Mouse (Mus musculus): ENCODE data around the gene Nxpe4. TPM values are rescaled to one million over a fixed set of nuclear protein-coding genes. Genes with fewer than 3 reads are reported as not detected.

Nxpe4 gene
- total RNA-seq, 2 experiments from 2014 or later, result 3.0 to 3.1 TPM

DNA sequence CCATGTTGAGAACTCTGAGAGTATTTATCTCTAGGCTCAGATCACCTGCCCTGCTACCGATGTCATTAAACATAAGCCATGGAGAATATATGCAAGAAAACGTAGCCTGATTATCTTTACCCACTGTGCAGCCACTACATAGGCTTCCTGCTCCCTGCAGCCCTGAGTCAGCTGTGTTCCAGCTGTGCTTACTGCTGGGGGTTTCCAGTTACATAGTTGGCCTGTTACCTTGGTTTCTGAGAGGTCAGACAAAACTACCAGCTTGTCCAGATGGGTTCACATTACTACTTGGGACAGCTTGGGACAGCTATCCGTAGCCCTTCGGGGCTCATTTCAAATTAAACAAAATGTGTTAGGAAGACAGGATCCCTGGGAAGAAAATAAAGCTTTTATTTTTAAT, 192.3 kb downstream of the Nxpe4 start:
- TF ChIP-seq CTCF (IDR thresholded peaks at IDR 0.05), result no peak
- H3K27ac ChIP-seq, result peak overlapping the region; percentile 84
- intact Hi-C loops (cut with DNase I), result loop anchor here (1.0 to 5.0 kb wide), 2 partner anchors 42 to 88 kb away; no protein-coding TSS in a partner anchor

DNA sequence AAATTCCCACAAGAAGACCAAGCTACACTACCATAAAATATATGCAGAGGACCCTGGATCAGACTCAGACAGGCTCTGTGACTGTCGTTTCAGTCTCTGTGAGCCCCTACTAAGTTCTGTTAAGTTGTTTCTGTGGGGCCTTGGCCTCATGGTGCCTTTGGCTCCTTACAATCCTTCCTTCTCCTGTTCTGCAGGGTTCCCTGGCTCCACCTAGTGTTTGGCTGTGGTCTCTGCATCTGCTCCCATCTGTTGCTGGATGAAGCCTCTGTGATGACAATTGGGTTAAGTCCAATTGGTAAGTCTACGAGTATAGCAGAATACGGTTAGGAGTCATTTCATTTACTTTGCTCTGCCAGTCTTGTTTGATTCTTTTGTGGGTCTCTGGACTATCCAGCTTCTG, 193.0 kb downstream of the Nxpe4 start:
- H3K4me3 ChIP-seq, result no peak overlapping the region
- intact Hi-C loops (cut with DNase I), result loop anchor here (1.0 to 5.0 kb wide), 2 partner anchors 42 to 88 kb away; no protein-coding TSS in a partner anchor
- peak overlapping the region; percentile 84 for H3K27ac ChIP-seq
- TF ChIP-seq CTCF (IDR thresholded peaks at IDR 0.05), result peak; percentile 91
- peak; percentile 81 for DNase-seq

More for the DNA sequence above, 192.3 kb downstream of the Nxpe4 start:
- H3K4me3 ChIP-seq, result peak overlapping the region; percentile 9; the same call in 1 of the 2 replicates
- peak; percentile 31 for DNase-seq

DNA sequence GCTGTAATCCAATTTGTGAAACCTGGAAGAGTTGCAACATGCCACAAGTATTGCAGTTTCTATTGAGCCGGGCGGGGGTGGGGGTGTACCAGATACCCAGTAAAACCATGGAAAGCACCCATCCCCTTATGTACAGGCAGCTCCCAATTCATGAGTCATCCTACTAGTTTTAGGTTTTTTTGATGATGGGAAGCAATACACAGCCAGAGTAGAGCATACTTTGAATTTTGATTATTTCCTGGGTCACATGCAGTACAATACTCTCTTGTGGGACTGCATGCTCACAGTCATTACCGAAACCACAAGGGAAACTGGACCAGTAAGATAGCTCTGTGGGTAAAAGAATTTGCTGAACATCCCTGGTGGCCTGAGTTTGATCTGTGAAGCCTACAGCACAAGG, 195.3 kb downstream of the Nxpe4 start:
- intact Hi-C loops (cut with DNase I), result no loop called here

DNA sequence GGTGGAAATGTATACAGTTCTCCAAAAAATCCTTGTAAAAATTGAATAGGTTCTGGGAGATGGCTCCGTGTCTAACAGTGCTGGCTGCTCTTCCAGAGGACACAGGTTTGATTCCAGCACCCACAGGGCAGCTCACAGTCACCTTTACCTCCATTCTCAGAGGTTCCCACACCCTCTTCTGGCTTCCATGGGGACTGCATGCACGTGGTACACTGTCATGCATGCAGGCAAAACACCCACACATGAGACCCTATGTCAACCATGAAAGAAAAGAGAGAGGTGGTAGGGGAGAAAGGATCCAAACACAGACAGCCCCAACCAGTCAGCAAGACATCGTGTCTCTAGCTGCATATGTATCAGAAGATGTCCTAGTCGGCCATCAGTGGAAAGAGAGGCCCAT, 199.0 kb downstream of the Nxpe4 start:
- Histone ChIP-seq H3K4me3 (no peak overlapping the region), H3K27ac (no peak overlapping the region)
- DNase-seq, result no peak
- TF ChIP-seq CTCF (IDR thresholded peaks at IDR 0.05), result peak; percentile 29; the same call in 1 of the 2 replicates
- intact Hi-C loops (cut with DNase I), result no loop called here

More for the DNA sequence above, 195.3 kb downstream of the Nxpe4 start:
- no peak for DNase-seq
- no peak overlapping the region for H3K4me3 ChIP-seq
- TF ChIP-seq CTCF (IDR thresholded peaks at IDR 0.05), result no peak
- H3K27ac ChIP-seq, result no peak overlapping the region

DNA sequence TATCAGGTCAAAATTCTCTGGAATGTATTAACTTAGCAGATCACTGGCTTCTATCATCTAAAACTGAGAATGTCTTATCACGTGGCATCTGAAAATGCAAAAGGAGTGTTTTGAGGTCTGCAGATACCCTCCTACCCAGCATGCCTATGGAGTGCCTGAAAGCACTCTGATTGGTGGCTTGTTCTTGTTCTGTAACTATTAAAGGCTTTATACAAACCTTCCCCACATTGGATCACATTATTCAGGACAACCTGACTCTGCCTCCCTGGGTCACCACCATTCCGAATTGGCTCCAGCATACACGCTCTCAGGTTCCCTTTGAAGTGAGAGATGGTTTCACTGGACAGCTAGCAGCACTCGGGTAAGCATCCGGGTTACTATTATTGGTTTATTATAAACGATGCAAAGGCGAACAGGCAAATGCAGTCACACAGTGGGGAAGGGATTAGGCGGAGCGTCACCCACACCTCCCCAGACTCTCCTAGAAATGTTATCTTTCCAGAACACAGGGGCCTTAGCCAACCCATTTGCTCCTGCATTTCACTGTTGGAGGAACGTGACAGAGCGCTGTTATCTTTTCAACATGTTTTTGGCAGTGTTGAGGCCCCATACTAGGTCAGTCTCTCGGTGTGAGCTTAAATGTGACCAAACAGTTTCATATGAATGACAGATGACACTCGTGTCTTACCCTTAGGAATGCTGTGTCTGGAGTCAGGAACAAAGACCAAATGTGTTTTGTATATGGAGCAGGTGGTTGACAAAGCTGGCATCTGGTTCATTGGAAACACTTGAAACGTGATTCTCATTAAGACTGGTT, 200.2 kb downstream of the Nxpe4 start:
- H3K4me3 ChIP-seq, result no peak overlapping the region
- no peak for DNase-seq
- intact Hi-C loops (cut with DNase I), result no loop called here
- no peak for TF ChIP-seq CTCF (IDR thresholded peaks at IDR 0.05)
- no peak overlapping the region for H3K27ac ChIP-seq

DNA sequence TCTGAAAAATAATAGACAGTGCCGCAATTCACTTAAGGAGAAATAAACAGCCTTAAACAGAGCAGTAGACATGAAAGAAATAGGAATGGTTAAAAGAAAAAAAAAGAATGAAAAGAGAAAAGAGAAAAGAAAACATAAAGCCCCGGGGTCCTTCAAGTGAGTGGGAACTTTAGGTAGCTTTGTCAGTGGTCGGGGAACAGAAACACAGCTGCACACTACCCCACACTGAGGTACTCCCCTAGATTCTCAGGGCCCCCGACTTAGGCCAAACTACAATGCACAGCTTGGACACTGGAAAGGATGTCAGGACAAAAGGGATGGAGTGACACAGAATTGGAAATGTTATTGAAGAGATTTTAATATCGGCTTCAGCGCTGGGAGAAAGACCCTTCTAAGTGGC, 200.9 kb downstream of the Nxpe4 start:
- Histone ChIP-seq H3K27ac (no peak overlapping the region), H3K4me3 (no peak overlapping the region)
- DNase-seq, result no peak
- intact Hi-C loops (cut with DNase I), result no loop called here
- TF ChIP-seq CTCF (IDR thresholded peaks at IDR 0.05), result no peak

DNA sequence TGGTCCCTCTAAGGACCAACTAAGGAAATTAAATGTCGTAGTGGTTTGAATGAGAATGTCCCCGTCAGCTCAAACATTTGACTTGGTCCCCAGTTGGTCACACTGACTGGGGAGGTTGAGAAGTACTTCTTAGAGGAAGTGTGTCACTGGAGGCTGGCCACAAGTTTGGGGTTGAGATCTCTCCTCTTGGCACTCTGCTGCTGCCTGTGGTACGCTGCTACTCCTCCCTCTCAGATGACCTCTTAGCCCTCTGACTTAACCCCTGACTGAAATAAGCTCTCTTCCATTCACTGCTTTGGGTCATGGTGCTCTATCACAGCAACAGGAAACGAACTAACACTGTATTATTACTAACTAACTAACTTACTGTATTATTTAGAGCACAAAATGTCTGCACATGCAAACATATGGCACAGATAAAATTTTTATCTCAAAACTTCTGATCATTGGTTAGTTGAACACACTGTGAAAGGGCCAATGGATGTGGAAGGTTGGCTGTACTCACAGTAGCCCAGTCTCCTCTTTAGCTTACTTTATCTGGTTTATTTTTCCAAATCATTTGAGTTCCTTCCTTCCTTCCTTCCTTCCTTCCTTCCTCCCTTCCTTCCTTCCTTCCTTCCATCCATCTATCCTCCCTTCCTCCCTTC, 211.5 kb downstream of the Nxpe4 start:
- intact Hi-C loops (cut with DNase I), result no loop called here
- no peak for DNase-seq
- no peak overlapping the region for H3K4me3 ChIP-seq
- H3K27ac ChIP-seq, result no peak overlapping the region
- no peak for TF ChIP-seq CTCF (IDR thresholded peaks at IDR 0.05)

DNA sequence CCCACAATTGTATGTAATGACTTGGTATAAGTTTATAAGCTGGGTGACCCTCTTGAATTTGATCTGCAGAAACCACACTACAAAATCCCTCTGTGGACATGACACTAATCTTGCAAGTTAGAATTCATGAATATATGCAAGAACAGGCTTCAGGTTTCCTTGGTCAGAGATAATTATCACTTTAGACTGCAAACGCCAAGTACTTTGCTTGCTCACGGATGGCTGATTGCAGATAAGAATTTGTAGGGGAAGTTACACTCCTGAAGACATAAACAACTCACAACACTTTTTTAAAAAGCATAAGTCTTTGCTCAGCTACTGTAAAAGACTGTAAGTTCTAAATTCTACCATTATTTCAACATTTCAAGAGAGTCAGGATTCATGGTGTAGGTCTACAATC, 212.5 kb downstream of the Nxpe4 start:
- H3K27ac ChIP-seq, result no peak overlapping the region
- intact Hi-C loops (cut with DNase I), result no loop called here

DNA sequence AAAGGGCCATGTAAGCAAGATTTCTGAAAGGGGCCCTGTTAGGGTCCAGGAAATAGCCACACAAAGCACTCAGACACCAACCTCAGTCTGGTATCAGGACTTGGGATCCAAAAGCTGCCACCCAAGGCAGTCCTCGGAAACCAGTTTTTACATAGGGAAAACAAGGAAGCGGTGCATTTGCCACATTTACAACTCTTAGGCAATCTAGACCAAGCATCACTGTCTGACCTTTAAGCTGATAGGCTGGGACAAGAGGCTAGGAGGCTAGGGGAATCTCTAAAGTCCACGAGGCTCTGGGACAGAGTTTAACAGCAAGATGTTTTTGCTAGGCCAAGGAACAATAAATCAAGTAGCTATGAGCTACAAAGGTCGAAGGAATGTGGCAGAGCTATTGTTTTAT, 226.6 kb downstream of the Nxpe4 start:
- TF ChIP-seq CTCF (IDR thresholded peaks at IDR 0.05), result no peak
- DNase-seq, result no peak
- intact Hi-C loops (cut with DNase I), result no loop called here
- no peak overlapping the region for H3K27ac ChIP-seq
- H3K4me3 ChIP-seq, result no peak overlapping the region

More for the DNA sequence above, 212.5 kb downstream of the Nxpe4 start:
- DNase-seq, result no peak
- no peak for TF ChIP-seq CTCF (IDR thresholded peaks at IDR 0.05)
- no peak overlapping the region for H3K4me3 ChIP-seq

DNA sequence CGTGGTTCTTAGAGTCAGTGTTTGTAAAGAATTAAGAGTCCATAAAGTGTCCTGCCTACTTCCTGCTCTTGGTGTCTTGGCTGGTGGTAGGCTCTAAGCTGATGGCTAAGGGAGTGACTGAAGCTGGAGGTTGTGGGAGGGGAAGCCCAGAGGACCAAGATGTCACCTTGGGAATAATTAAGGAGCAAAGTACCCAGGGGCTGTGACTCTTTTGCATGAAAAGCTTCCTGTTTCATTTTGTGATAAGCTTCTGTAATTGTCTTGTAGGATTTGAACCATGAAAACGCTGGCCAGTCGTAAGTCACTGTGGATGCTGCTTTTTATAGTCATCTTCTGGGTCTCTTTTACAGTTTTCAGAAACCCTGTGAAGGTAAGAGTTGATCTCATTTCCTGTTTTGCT, 228.2 kb downstream of the Nxpe4 start:
- DNase-seq, result no peak
- no peak overlapping the region for H3K4me3 ChIP-seq
- H3K27ac ChIP-seq, result no peak overlapping the region
- intact Hi-C loops (cut with DNase I), result no loop called here
- TF ChIP-seq CTCF (IDR thresholded peaks at IDR 0.05), result no peak

DNA sequence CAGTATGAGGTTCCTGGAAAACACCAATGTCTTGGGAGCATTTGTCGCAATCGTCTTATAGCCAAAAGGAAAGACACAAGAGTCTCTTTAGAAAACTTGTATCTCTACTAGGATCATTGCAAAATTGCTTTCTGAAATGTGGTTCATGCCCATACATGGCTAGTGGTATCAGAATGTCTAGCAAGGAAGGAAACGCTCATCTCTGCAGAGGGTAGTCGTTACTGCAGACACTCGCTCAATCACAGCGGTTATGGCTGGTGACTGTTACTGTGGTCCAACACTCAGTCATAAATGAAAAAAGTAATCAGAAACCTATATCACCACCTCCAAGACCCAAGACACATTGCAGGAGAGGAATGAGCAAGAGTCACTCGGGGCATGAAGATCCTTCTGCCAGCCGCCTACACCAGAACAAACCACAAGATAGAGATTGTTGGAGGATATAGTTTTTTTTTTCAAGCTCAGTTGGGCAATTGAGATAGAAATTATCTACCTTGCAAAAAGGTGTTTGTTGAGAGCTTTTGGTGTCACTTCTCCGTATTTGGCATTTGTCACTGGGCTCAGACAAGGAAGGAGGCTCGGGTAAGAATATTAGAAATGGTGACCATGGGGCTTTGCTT, 241.9 kb downstream of the Nxpe4 start:
- H3K27ac ChIP-seq, result no peak overlapping the region
- intact Hi-C loops (cut with DNase I), result no loop called here
- H3K4me3 ChIP-seq, result no peak overlapping the region
- DNase-seq, result no peak
- TF ChIP-seq CTCF (IDR thresholded peaks at IDR 0.05), result no peak

DNA sequence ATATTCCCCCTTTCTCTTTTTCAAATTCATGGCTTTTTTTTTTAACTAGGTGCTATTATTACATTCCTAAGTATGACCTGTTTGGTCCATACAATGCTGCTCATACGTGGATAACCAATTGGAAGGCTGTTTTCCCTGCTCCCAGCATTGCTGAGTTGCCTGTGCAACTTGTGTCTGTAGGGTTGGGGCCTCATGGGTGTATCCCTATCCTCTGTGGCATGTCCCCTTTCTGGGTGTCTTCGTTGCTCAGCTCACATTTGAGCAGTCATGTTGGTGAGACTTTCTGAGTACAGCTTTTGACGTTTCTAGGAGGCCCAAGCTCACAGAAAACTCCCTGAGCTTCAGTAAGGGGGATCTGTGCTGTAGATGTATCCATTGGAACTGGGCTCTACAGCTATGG, 242.9 kb downstream of the Nxpe4 start:
- intact Hi-C loops (cut with DNase I), result no loop called here
- H3K27ac ChIP-seq, result no peak overlapping the region
- no peak overlapping the region for H3K4me3 ChIP-seq
- no peak for TF ChIP-seq CTCF (IDR thresholded peaks at IDR 0.05)
- DNase-seq, result no peak
